Mouse (Mus musculus): ENCODE data around the gene Tmem41b. TPM values are rescaled to one million over a fixed set of nuclear protein-coding genes. Genes with fewer than 3 reads are reported as not detected.
A peak's percentile ranks its signal among the peaks of the same experiment; 100 is the strongest.

Tmem41b gene
- polyA plus RNA-seq, 1 experiment from 2014 or later = 67.5 TPM

GRCm38 (mm10) chr7:110011417-110011816, 24.7 kb upstream of the Tmem41b start:
- ATAC-seq (replicated peaks; ENCODE audit: low FRiP score) (no peak), DNase-seq (ENCODE audit: low spot score) (no peak)
- Histone ChIP-seq H3K4me3 (ENCODE audit: low read depth, low read length) (no peak overlapping the region), H3K4me2 (ENCODE audit: low read depth, low read length, severe bottlenecking) (no peak overlapping the region), H3K27me3 (ENCODE audit: control insufficient read depth, insufficient read depth, low read length) (no peaks in the 10 kb centered on the region), H3K36me3 (ENCODE audit: control insufficient read depth, insufficient read depth, low read length) (no peaks in the 10 kb centered on the region), H3K9me3 (ENCODE audit: control insufficient read depth, low read length) (no peaks in the 10 kb centered on the region), H3K9ac (ENCODE audit: low read length) (no peak overlapping the region), H3K4me1 (replicated peaks; ENCODE audit: control insufficient read depth, insufficient read depth, low read length) (no peaks in the 10 kb centered on the region), H3K27ac (ENCODE audit: low read depth, low read length) (no peak overlapping the region)
- WGBS = 62% methylated on average over 1 of the region's 1 CpGs

- ATAC-seq (replicated peaks; ENCODE audit: low FRiP score) (no peak), DNase-seq (ENCODE audit: low spot score) (no peak)
- Histone ChIP-seq H3K4me3 (ENCODE audit: low read depth, low read length) (no peak overlapping the region), H3K27me3 (ENCODE audit: control insufficient read depth, insufficient read depth, low read length) (no peaks in the 10 kb centered on the region), H3K4me1 (replicated peaks; ENCODE audit: control insufficient read depth, insufficient read depth, low read length) (no peaks in the 10 kb centered on the region), H3K4me2 (ENCODE audit: low read depth, low read length, severe bottlenecking) (no peak overlapping the region), H3K27ac (ENCODE audit: low read depth, low read length) (no peak overlapping the region), H3K9ac (ENCODE audit: low read length) (no peak overlapping the region), H3K9me3 (ENCODE audit: control insufficient read depth, low read length) (no peaks in the 10 kb centered on the region), H3K36me3 (ENCODE audit: control insufficient read depth, insufficient read depth, low read length) (no peaks in the 10 kb centered on the region)
- 92% methylated on average over 6 of the region's 6 CpGs for WGBS
These were observed 22.4 kb upstream of the Tmem41b start for GRCm38 (mm10) chr7:110009084-110009483.

- ATAC-seq (replicated peaks; ENCODE audit: low FRiP score) (no peak), DNase-seq (ENCODE audit: low spot score) (no peak)
- Histone ChIP-seq H3K9ac (ENCODE audit: low read length) (no peak overlapping the region), H3K4me1 (replicated peaks; ENCODE audit: control insufficient read depth, insufficient read depth, low read length) (no peaks in the 10 kb centered on the region), H3K4me2 (ENCODE audit: low read depth, low read length, severe bottlenecking) (no peak overlapping the region), H3K4me3 (ENCODE audit: low read depth, low read length) (no peak overlapping the region), H3K36me3 (ENCODE audit: control insufficient read depth, insufficient read depth, low read length) (no peaks in the 10 kb centered on the region), H3K27me3 (ENCODE audit: control insufficient read depth, insufficient read depth, low read length) (no peaks in the 10 kb centered on the region), H3K9me3 (ENCODE audit: control insufficient read depth, low read length) (no peaks in the 10 kb centered on the region), H3K27ac (ENCODE audit: low read depth, low read length) (no peak overlapping the region)
- 83% methylated on average over 1 of the region's 1 CpGs for WGBS
These were observed 21.8 kb upstream of the Tmem41b start for GRCm38 (mm10) chr7:110008513-110008912.

- no peaks in the 10 kb centered on the region for H3K4me1 ChIP-seq (replicated peaks; ENCODE audit: control insufficient read depth, insufficient read depth, low read length)
- H3K4me2 ChIP-seq (ENCODE audit: low read depth, low read length, severe bottlenecking) = no peak overlapping the region
- H3K36me3 ChIP-seq (ENCODE audit: control insufficient read depth, insufficient read depth, low read length) = no peaks in the 10 kb centered on the region
- WGBS = 81% methylated on average over 5 of the region's 5 CpGs
- no peak overlapping the region for H3K9ac ChIP-seq (ENCODE audit: low read length)
- H3K27ac ChIP-seq (ENCODE audit: low read depth, low read length) = no peak overlapping the region
- no peaks in the 10 kb centered on the region for H3K9me3 ChIP-seq (ENCODE audit: control insufficient read depth, low read length)
- ATAC-seq (replicated peaks; ENCODE audit: low FRiP score) = no peak
- no peak overlapping the region for H3K4me3 ChIP-seq (ENCODE audit: low read depth, low read length)
- H3K27me3 ChIP-seq (ENCODE audit: control insufficient read depth, insufficient read depth, low read length) = no peaks in the 10 kb centered on the region
- DNase-seq (ENCODE audit: low spot score) = no peak
These were observed 19.9 kb upstream of the Tmem41b start for GRCm38 (mm10) chr7:110006471-110007195.

- Histone ChIP-seq H3K4me3 (ENCODE audit: low read depth, low read length) (no peak overlapping the region), H3K4me1 (replicated peaks; ENCODE audit: control insufficient read depth, insufficient read depth, low read length) (no peaks in the 10 kb centered on the region), H3K4me2 (ENCODE audit: low read depth, low read length, severe bottlenecking) (no peak overlapping the region), H3K27me3 (ENCODE audit: control insufficient read depth, insufficient read depth, low read length) (no peaks in the 10 kb centered on the region), H3K36me3 (ENCODE audit: control insufficient read depth, insufficient read depth, low read length) (no peaks in the 10 kb centered on the region), H3K27ac (ENCODE audit: low read depth, low read length) (no peak overlapping the region), H3K9me3 (ENCODE audit: control insufficient read depth, low read length) (no peaks in the 10 kb centered on the region), H3K9ac (ENCODE audit: low read length) (no peak overlapping the region)
- ATAC-seq (replicated peaks; ENCODE audit: low FRiP score) (no peak), DNase-seq (ENCODE audit: low spot score) (no peak)
These were observed 19.2 kb upstream of the Tmem41b start for GRCm38 (mm10) chr7:110005976-110006375.

GRCm38 (mm10) chr7:110002968-110003367, 16.2 kb upstream of the Tmem41b start:
- H3K27me3 ChIP-seq (ENCODE audit: control insufficient read depth, insufficient read depth, low read length) = no peaks in the 10 kb centered on the region
- 19% methylated on average over 20 of the region's 20 CpGs for WGBS
- no peaks in the 10 kb centered on the region for H3K4me1 ChIP-seq (replicated peaks; ENCODE audit: control insufficient read depth, insufficient read depth, low read length)
- H3K9ac ChIP-seq (ENCODE audit: low read length) = no peak overlapping the region
- H3K4me2 ChIP-seq (ENCODE audit: low read depth, low read length, severe bottlenecking) = peak overlapping the region; percentile 5; the same call in 1 of the 2 replicates
- no peak overlapping the region for H3K4me3 ChIP-seq (ENCODE audit: low read depth, low read length)
- H3K9me3 ChIP-seq (ENCODE audit: control insufficient read depth, low read length) = no peaks in the 10 kb centered on the region
- DNase-seq (ENCODE audit: low spot score) (peak; percentile 56), ATAC-seq (replicated peaks; ENCODE audit: low FRiP score) (no peak)
- H3K36me3 ChIP-seq (ENCODE audit: control insufficient read depth, insufficient read depth, low read length) = no peaks in the 10 kb centered on the region
- H3K27ac ChIP-seq (ENCODE audit: low read depth, low read length) = no peak overlapping the region

- Histone ChIP-seq H3K4me3 (ENCODE audit: low read depth, low read length) (no peak overlapping the region), H3K36me3 (ENCODE audit: control insufficient read depth, insufficient read depth, low read length) (no peaks in the 10 kb centered on the region), H3K9me3 (ENCODE audit: control insufficient read depth, low read length) (no peaks in the 10 kb centered on the region), H3K9ac (ENCODE audit: low read length) (no peak overlapping the region), H3K4me2 (ENCODE audit: low read depth, low read length, severe bottlenecking) (no peak overlapping the region), H3K27me3 (ENCODE audit: control insufficient read depth, insufficient read depth, low read length) (no peaks in the 10 kb centered on the region), H3K4me1 (replicated peaks; ENCODE audit: control insufficient read depth, insufficient read depth, low read length) (no peaks in the 10 kb centered on the region), H3K27ac (ENCODE audit: low read depth, low read length) (no peak overlapping the region)
- ATAC-seq (replicated peaks; ENCODE audit: low FRiP score) (no peak), DNase-seq (ENCODE audit: low spot score) (no peak)
These were observed 15.4 kb upstream of the Tmem41b start for GRCm38 (mm10) chr7:110002092-110002491.

GRCm38 (mm10) chr7:109998388-109998787, 11.7 kb upstream of the Tmem41b start:
- ATAC-seq (replicated peaks; ENCODE audit: low FRiP score) = no peak
- 80% methylated on average over 4 of the region's 4 CpGs for WGBS
- no peak overlapping the region for H3K27ac ChIP-seq (ENCODE audit: low read depth, low read length)
- H3K36me3 ChIP-seq (ENCODE audit: control insufficient read depth, insufficient read depth, low read length) = no peaks in the 10 kb centered on the region
- H3K27me3 ChIP-seq (ENCODE audit: control insufficient read depth, insufficient read depth, low read length) = no peaks in the 10 kb centered on the region
- DNase-seq (ENCODE audit: low spot score) = no peak
- H3K4me3 ChIP-seq (ENCODE audit: low read depth, low read length) = no peak overlapping the region
- no peaks in the 10 kb centered on the region for H3K9me3 ChIP-seq (ENCODE audit: control insufficient read depth, low read length)
- H3K4me2 ChIP-seq (ENCODE audit: low read depth, low read length, severe bottlenecking) = no peak overlapping the region
- H3K4me1 ChIP-seq (replicated peaks; ENCODE audit: control insufficient read depth, insufficient read depth, low read length) = no peaks in the 10 kb centered on the region
- no peak overlapping the region for H3K9ac ChIP-seq (ENCODE audit: low read length)

Measured in forebrain, embryonic 11.5 days (tissue).